Mouse (Mus musculus): ENCODE data around the gene Cry2.

DNA sequence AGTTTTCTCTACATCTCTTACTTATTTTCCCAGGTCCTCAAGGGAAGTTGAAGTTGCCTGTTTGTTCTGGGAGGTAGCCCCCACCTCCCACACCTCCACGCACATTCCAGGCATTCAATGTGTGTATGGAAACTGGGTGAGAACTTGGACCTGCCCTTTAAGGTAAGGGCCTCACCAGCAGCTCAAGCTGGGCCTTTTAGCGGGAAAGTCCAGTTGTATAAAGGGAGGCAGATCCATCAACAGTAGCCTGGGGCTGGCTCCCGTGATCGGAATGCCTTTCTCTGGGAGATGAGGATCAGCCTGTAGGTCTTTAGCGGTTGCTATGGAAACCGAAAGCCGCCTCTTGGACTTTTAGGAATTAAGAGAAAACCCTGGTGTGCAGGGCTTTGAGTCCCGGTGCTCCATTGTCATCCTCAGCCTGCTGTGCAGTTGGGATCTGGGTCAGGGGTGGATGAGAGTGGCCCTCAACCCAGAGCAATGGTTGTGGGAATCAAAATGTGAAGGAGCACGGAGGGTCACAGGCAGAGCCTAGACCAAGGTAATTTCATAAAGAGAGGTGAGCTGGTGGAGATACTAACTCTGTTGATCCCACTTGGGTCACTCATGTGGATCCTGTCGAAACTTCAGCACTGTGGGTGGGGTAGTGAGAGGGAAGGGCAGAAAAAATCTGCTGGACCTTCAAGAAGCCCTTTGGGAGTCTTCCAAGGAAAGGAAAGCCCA lies 61.7 kb downstream of the Cry2 start:
- TF ChIP-seq TAL1 (IDR thresholded peaks at IDR 0.05; ENCODE audit: low read length) (no peak), GATA1 (IDR thresholded peaks at IDR 0.05; ENCODE audit: low read length) (no peak)
